Mouse (Mus musculus) liver, adult 2 months (tissue): Measurements from ENCODE around the gene Ccdc57. TPM values are rescaled to one million over a fixed set of nuclear protein-coding genes. Genes with fewer than 3 reads are reported as not detected.

ENCODE experiments used
- DNase-seq: peaks from one replicate; pipeline ENCODE4 v3.0.0-alpha.2; 2011; ENCODE audit warnings: low read depth, low spot score; ENCODE audit errors: extremely low read depth
- H3K27ac ChIP-seq: fragments of 200-500 bp; replicated peaks from 2 replicates; pipeline ENCODE4 v1.5.1; 2012; ENCODE audit warnings: low read depth, mild to moderate bottlenecking, control low read depth, inconsistent platforms, low read length; ENCODE audit not compliant: insufficient read depth
- H3K27me3 ChIP-seq: fragments of 200-500 bp; 2 replicates; pipeline ENCODE4 v1.6.1; 2012; ENCODE audit warnings: mild to moderate bottlenecking, moderate library complexity, low read length, inconsistent platforms; ENCODE audit not compliant: control insufficient read depth, insufficient read depth
- H3K36me3 ChIP-seq: fragments of 200-500 bp; 2 replicates; pipeline ENCODE4 v1.6.1; 2012; ENCODE audit warnings: low read length, inconsistent platforms; ENCODE audit not compliant: control insufficient read depth, insufficient read depth
- H3K4me1 ChIP-seq: fragments of 200-500 bp; 2 replicates; pipeline ENCODE4 v1.6.1; 2011; ENCODE audit warnings: low read length; ENCODE audit not compliant: control insufficient read depth, insufficient read depth
- H3K4me3 ChIP-seq: fragments of 200-500 bp; 2 replicates; pipeline ENCODE4 v1.5.1; 2011; ENCODE audit warnings: low read depth, mild to moderate bottlenecking, control low read depth, low read length, moderate library complexity; ENCODE audit not compliant: insufficient read depth
- H3K79me2 ChIP-seq: fragments of 200-500 bp; 2 replicates; pipeline ENCODE4 v1.6.1; 2012; ENCODE audit warnings: inconsistent platforms, mild to moderate bottlenecking, low read length, moderate library complexity; ENCODE audit not compliant: control insufficient read depth, insufficient read depth
- H3K9ac ChIP-seq: fragments of 200-500 bp; 2 replicates; pipeline ENCODE4 v1.6.1; 2012; ENCODE audit warnings: low read depth, mild to moderate bottlenecking, control low read depth, inconsistent platforms, low read length
- CTCF ChIP-seq: fragments of 200-500 bp; IDR thresholded peaks from 2 replicates; pipeline ENCODE4 v1.5.1; 2011; ENCODE audit warnings: low read depth, low read length, control low read depth
- POLR2A ChIP-seq: fragments of 200-500 bp; IDR thresholded peaks from 2 replicates; pipeline ENCODE4 v1.6.1; 2011; ENCODE audit warnings: low read length, control low read depth; ENCODE audit not compliant: insufficient read depth; ENCODE audit errors: extremely low read depth
- WGBS: fragments of 180-500 bp; shearing (Covaris S2); methylation state at CpG from one replicate; pipeline ENCODE4 v1.1.7; 2018; 5-methylcytosine and 5-hydroxymethylcytosine counted together
- polyA plus RNA-seq: library from polyadenylated mRNA; depleted of rRNA; stranded (reverse); fragments of >200 nt; gene quantifications from 2 replicates; pipeline ENCODE4 v1.2.3, GENCODE M21; 2012
- total RNA-seq: library from RNA; depleted of rRNA; stranded (reverse); fragments of >200 nt; gene quantifications from 2 replicates; pipeline ENCODE4 v1.2.3, GENCODE M21; 2014

Gene Ccdc57
- total and polyA plus RNA-seq, 2 experiments = 1.1 to 2.3 TPM

GRCm38 (mm10) chr11:120895441-120895840 is 37.2 kb downstream of the Ccdc57 start:
- Histone ChIP-seq H3K27me3 (no peaks in the 10 kb centered on the region), H3K4me3 (no peak overlapping the region), H3K36me3 (peaks cover 4% of the 10 kb centered on the region; the same call in 1 of the 2 replicates), H3K9ac (no peak overlapping the region), H3K4me1 (peaks cover 13% of the 10 kb centered on the region), H3K27ac (no peak overlapping the region), H3K79me2 (no peaks in the 10 kb centered on the region)
- 93% methylated on average over 6 of the region's 6 CpGs for WGBS
- TF ChIP-seq CTCF (no peak), POLR2A (no peak)
- DNase-seq = no peak

GRCm38 (mm10) chr11:120894397-120894796 is 38.3 kb downstream of the Ccdc57 start:
- Histone ChIP-seq H3K79me2 (no peaks in the 10 kb centered on the region), H3K27me3 (no peaks in the 10 kb centered on the region), H3K36me3 (peaks cover 4% of the 10 kb centered on the region; the same call in 1 of the 2 replicates), H3K9ac (no peak overlapping the region), H3K27ac (no peak overlapping the region), H3K4me3 (no peak overlapping the region), H3K4me1 (peaks cover 13% of the 10 kb centered on the region)
- 91% methylated on average over 8 of the region's 8 CpGs for WGBS
- DNase-seq = no peak
- TF ChIP-seq CTCF (no peak), POLR2A (no peak)

GRCm38 (mm10) chr11:120889216-120889615 is 43.5 kb downstream of the Ccdc57 start:
- Histone ChIP-seq H3K4me1 (no peaks in the 10 kb centered on the region), H3K36me3 (peaks cover 6% of the 10 kb centered on the region; the same call in 1 of the 2 replicates), H3K79me2 (no peaks in the 10 kb centered on the region), H3K27ac (no peak overlapping the region), H3K4me3 (no peak overlapping the region), H3K9ac (no peak overlapping the region), H3K27me3 (no peaks in the 10 kb centered on the region)
- 64% methylated on average over 3 of the region's 3 CpGs for WGBS
- no peak for DNase-seq
- no peak for TF ChIP-seq CTCF
- TF ChIP-seq POLR2A = no peak

- TF ChIP-seq CTCF (no peak), POLR2A (no peak)
- H3K9ac ChIP-seq = no peak overlapping the region
- WGBS = 93% methylated on average over 5 of the region's 5 CpGs
- H3K36me3 ChIP-seq = peaks cover 4% of the 10 kb centered on the region; the same call in 1 of the 2 replicates
- no peak overlapping the region for H3K4me3 ChIP-seq
- no peak overlapping the region for H3K27ac ChIP-seq
- H3K27me3 ChIP-seq = no peaks in the 10 kb centered on the region
- H3K79me2 ChIP-seq = no peaks in the 10 kb centered on the region
- no peak for DNase-seq
- H3K4me1 ChIP-seq = no peaks in the 10 kb centered on the region
Observed at GRCm38 (mm10) chr11:120888718-120889117, 44.0 kb downstream of the Ccdc57 start.

- no peak overlapping the region for H3K27ac ChIP-seq
- DNase-seq = no peak
- peaks cover 4% of the 10 kb centered on the region; the same call in 1 of the 2 replicates for H3K36me3 ChIP-seq
- H3K27me3 ChIP-seq = no peaks in the 10 kb centered on the region
- TF ChIP-seq CTCF = peak; percentile 48
- no peak for TF ChIP-seq POLR2A
- H3K4me3 ChIP-seq = no peak overlapping the region
- 97% methylated on average over 5 of the region's 5 CpGs for WGBS
- no peaks in the 10 kb centered on the region for H3K79me2 ChIP-seq
- H3K9ac ChIP-seq = no peak overlapping the region
- no peaks in the 10 kb centered on the region for H3K4me1 ChIP-seq
Observed at GRCm38 (mm10) chr11:120887502-120887901, 45.2 kb downstream of the Ccdc57 start.

- DNase-seq = no peak
- H3K79me2 ChIP-seq = no peaks in the 10 kb centered on the region
- 68% methylated on average over 5 of the region's 5 CpGs for WGBS
- no peak overlapping the region for H3K27ac ChIP-seq
- H3K4me1 ChIP-seq = no peaks in the 10 kb centered on the region
- TF ChIP-seq CTCF (no peak), POLR2A (no peak)
- H3K27me3 ChIP-seq = no peaks in the 10 kb centered on the region
- H3K36me3 ChIP-seq = peaks cover 4% of the 10 kb centered on the region; the same call in 1 of the 2 replicates
- no peak overlapping the region for H3K4me3 ChIP-seq
- H3K9ac ChIP-seq = no peak overlapping the region
Observed at GRCm38 (mm10) chr11:120886462-120886861, 46.2 kb downstream of the Ccdc57 start.
